ENCODE assay signal across 9 mouse cellular contexts in genomic region chr2:32536634-32537359, GRCm38 (mm10). TPM values are rescaled to one million over a fixed set of nuclear protein-coding genes. Genes with fewer than 3 reads are reported as not detected.
DNase-seq lines count a peak whose midpoint lies in the region; ATAC-seq and TF ChIP-seq lines count a peak whose summit lies in the region.
"Had no signal": no experiment of that assay in that cellular context is flagged by ENCODE, and none has a peak within 500 bp of the region (broad histone marks: within the 10 kb centered on the region; RNA-seq: fewer than 3 reads in every experiment).

No protein-coding gene starts in this region.

- H3K36me3 ChIP-seq in kidney, adult 2 months (ENCODE audit: control insufficient read depth, insufficient read depth, low read length) = no peaks in the 10 kb centered on the region
- H3K36me3 ChIP-seq in limb, embryonic 13.5 days = no peaks in the 10 kb centered on the region
- H3K36me3 ChIP-seq in midbrain, embryonic 16.5 days (ENCODE audit: control insufficient read depth, insufficient read depth, low read length) = no peaks in the 10 kb centered on the region
- H3K36me3 ChIP-seq in splenic B cell, adult 2 months (ENCODE audit: control insufficient read depth, insufficient read depth, low read length, poor library complexity, severe bottlenecking) = no peaks in the 10 kb centered on the region

- peaks cover 42% of the 10 kb centered on the region for H3K4me1 ChIP-seq in kidney, adult 2 months (ENCODE audit: control insufficient read depth, insufficient read depth, low read length)
- H3K4me1 ChIP-seq in limb, embryonic 13.5 days = peaks cover 74% of the 10 kb centered on the region
- peaks cover 38% of the 10 kb centered on the region for H3K4me1 ChIP-seq in midbrain, embryonic 16.5 days (ENCODE audit: control insufficient read depth, insufficient read depth, low read length)

- no peak for TF ChIP-seq POLR2A in kidney, adult 2 months (IDR thresholded peaks at IDR 0.05; ENCODE audit: low read depth, low read length)

- H3K9ac ChIP-seq in limb, embryonic 13.5 days = peak overlapping the region; percentile 95
- H3K9ac ChIP-seq in midbrain, embryonic 16.5 days (ENCODE audit: low read depth, low read length) = peak overlapping the region; percentile 95

- peak overlapping the region; percentile 74 for H3K4me3 ChIP-seq in kidney, adult 2 months (ENCODE audit: insufficient read depth, low read depth, low read length)
- H3K4me3 ChIP-seq in limb, embryonic 13.5 days = peak overlapping the region; percentile 90
- peak overlapping the region; percentile 83 for H3K4me3 ChIP-seq in midbrain, embryonic 16.5 days (ENCODE audit: low read depth, low read length)

- peak overlapping the region; percentile 97 for H3K27ac ChIP-seq in kidney, adult 2 months (ENCODE audit: insufficient read depth, low read depth, low read length)
- H3K27ac ChIP-seq in limb, embryonic 13.5 days = peak overlapping the region; percentile 97
- peak overlapping the region; percentile 62 for H3K27ac ChIP-seq in midbrain, embryonic 16.5 days (ENCODE audit: low read length)

- TF ChIP-seq CTCF in kidney, adult 2 months (conservative IDR thresholded peaks at IDR 0.05; ENCODE audit: insufficient read depth, insufficient read length, low read depth, low read length) = peak; percentile 51

- peak; percentile 44 to 64 for DNase-seq in left cerebral cortex, adult 18-20 months (ENCODE audit: low spot score in 2 of 2)
- no peak for DNase-seq in left cerebral cortex, adult 11 months (ENCODE audit: low spot score)
- DNase-seq in embryo, embryonic 9.5 days (ENCODE audit: extremely low spot score) = peak; percentile 38
- peak; percentile 58 for DNase-seq in heart, adult 8-10 months (ENCODE audit: low spot score)
- peak; percentile 86 for DNase-seq in kidney, adult 2 months
- DNase-seq in splenic B cell, adult 2 months (ENCODE audit: low read depth, low spot score) = peak; percentile 58

- H3K4me2 ChIP-seq in limb, embryonic 13.5 days (replicated peaks) = peak overlapping the region; percentile 94
- H3K4me2 ChIP-seq in midbrain, embryonic 16.5 days (ENCODE audit: low read length) = peak overlapping the region; percentile 88

- WGBS in kidney, adult 2 months = 11% methylated on average over 11 of the region's 11 CpGs
- WGBS in limb, embryonic 13.5 days = 2% methylated on average over 11 of the region's 11 CpGs
- WGBS in midbrain, embryonic 16.5 days = 2% methylated on average over 11 of the region's 11 CpGs

- no peaks in the 10 kb centered on the region for H3K27me3 ChIP-seq in kidney, adult 2 months (replicated peaks; ENCODE audit: control insufficient read depth, insufficient read depth, low read length)
- no peaks in the 10 kb centered on the region for H3K27me3 ChIP-seq in limb, embryonic 13.5 days
- no peaks in the 10 kb centered on the region for H3K27me3 ChIP-seq in midbrain, embryonic 16.5 days (ENCODE audit: control insufficient read depth, insufficient read depth, low read depth, low read length)
- no peaks in the 10 kb centered on the region for H3K27me3 ChIP-seq in splenic B cell, adult 2 months (ENCODE audit: control insufficient read depth, insufficient read depth, low read length, poor library complexity, severe bottlenecking)
- H3K27me3 ChIP-seq: Patski had no signal

- no peaks in the 10 kb centered on the region for H3K9me3 ChIP-seq in limb, embryonic 13.5 days
- H3K9me3 ChIP-seq in midbrain, embryonic 16.5 days (replicated peaks; ENCODE audit: control insufficient read depth, low read length, poor library complexity, severe bottlenecking) = no peaks in the 10 kb centered on the region

- ATAC-seq in limb, embryonic 13.5 days (ENCODE audit: low FRiP score, low read depth) = no peak
- no peak for ATAC-seq in midbrain, embryonic 16.5 days
- ATAC-seq: Patski had no signal

RNA-seq across cellular contexts. Expression of gene Fam102a, which starts 1.7 kb away (rescaled TPM):
- total RNA-seq in left cerebral cortex, adult 18-20 months (2021) = 10 to 100 TPM; 67.3 to 68.4 TPM
- total RNA-seq in heart, adult 8-10 months (2022) = 10 to 100 TPM in 1 of 4 experiments, 1 to 10 TPM in 3; 6.8 to 10.9 (median 8.6) TPM
- 39.0 and 40.2 TPM in 2 replicates for polyA plus RNA-seq in kidney, adult 2 months (2012; rRNA removed)
- 10.4 and 10.9 TPM in 2 replicates for polyA plus RNA-seq in limb, embryonic 13.5 days (2015; fragmentation: Nextera tagmentation; extraction: Ambion mirVana)
- 5.0 and 5.9 TPM in 2 replicates for polyA plus RNA-seq in midbrain, embryonic 16.5 days (2015; fragmentation: Nextera tagmentation; extraction: Ambion mirVana)

RNA-seq across cellular contexts. Expression of gene Dpm2, which starts 33.9 kb away (rescaled TPM):
- 10 to 100 TPM; 71.4 to 77.1 TPM for total RNA-seq in left cerebral cortex, adult 18-20 months (2021)
- total RNA-seq in heart, adult 8-10 months (2022) = 10 to 100 TPM; 16.5 to 22.2 (median 18.6) TPM
- polyA plus RNA-seq in kidney, adult 2 months (2012; rRNA removed) = 120 and 138 TPM in 2 replicates
- polyA plus RNA-seq in limb, embryonic 13.5 days (2015; fragmentation: Nextera tagmentation; extraction: Ambion mirVana) = 111 and 118 TPM in 2 replicates
- 136 TPM in 2 replicates for polyA plus RNA-seq in midbrain, embryonic 16.5 days (2015; fragmentation: Nextera tagmentation; extraction: Ambion mirVana)

RNA-seq across cellular contexts. Expression of gene Pip5kl1, which starts 37.8 kb away (rescaled TPM):
- total RNA-seq in left cerebral cortex, adult 18-20 months (2021) = 10 to 100 TPM in 1 of 2 experiments, 1 to 10 TPM in 1; 8.6 to 10.3 TPM
- total RNA-seq in heart, adult 8-10 months (2022) = under 1 TPM in 1 of 4 experiments, not detected in 3; 0.34 TPM
- 0.14 TPM in 1 of 2 replicates, not detected in the other for polyA plus RNA-seq in kidney, adult 2 months (2012; rRNA removed)
- 1.8 and 2.5 TPM in 2 replicates for polyA plus RNA-seq in limb, embryonic 13.5 days (2015; fragmentation: Nextera tagmentation; extraction: Ambion mirVana)
- polyA plus RNA-seq in midbrain, embryonic 16.5 days (2015; fragmentation: Nextera tagmentation; extraction: Ambion mirVana) = 14.5 and 17.1 TPM in 2 replicates

RNA-seq across cellular contexts. Expression of gene 9430097D07Rik, which starts 38.7 kb away (rescaled TPM):
- total RNA-seq in left cerebral cortex, adult 18-20 months (2021) = under 1 TPM; 0.79 to 0.82 TPM
- total RNA-seq in heart, adult 8-10 months (2022) = not detected
- not detected in 2 replicates for polyA plus RNA-seq in kidney, adult 2 months (2012; rRNA removed)
- polyA plus RNA-seq in limb, embryonic 13.5 days (2015; fragmentation: Nextera tagmentation; extraction: Ambion mirVana) = 0.19 and 0.23 TPM in 2 replicates
- polyA plus RNA-seq in midbrain, embryonic 16.5 days (2015; fragmentation: Nextera tagmentation; extraction: Ambion mirVana) = 0.52 and 1.1 TPM in 2 replicates

RNA-seq across cellular contexts. Expression of gene St6galnac4, which starts 50.1 kb away (rescaled TPM):
- 10 to 100 TPM; 40.6 TPM for total RNA-seq in left cerebral cortex, adult 18-20 months (2021)
- total RNA-seq in heart, adult 8-10 months (2022) = 10 to 100 TPM; 15.6 to 23.2 (median 20.7) TPM
- 7.0 and 7.2 TPM in 2 replicates for polyA plus RNA-seq in kidney, adult 2 months (2012; rRNA removed)
- polyA plus RNA-seq in limb, embryonic 13.5 days (2015; fragmentation: Nextera tagmentation; extraction: Ambion mirVana) = 37.2 and 39.5 TPM in 2 replicates
- 33.4 and 39.0 TPM in 2 replicates for polyA plus RNA-seq in midbrain, embryonic 16.5 days (2015; fragmentation: Nextera tagmentation; extraction: Ambion mirVana)
